Mouse (Mus musculus) right cerebral cortex, postnatal 10 days (tissue): Measurements from ENCODE around the gene C1rl.
"Not testable (repeated sequence)": the region's sequence is repeated elsewhere in the genome, so short reads cannot be mapped to it uniquely, and the experiment has no call there.

Source experiments
- DNase-seq, 2 experiments: peaks; one replicate each; pipeline ENCODE4 v3.0.0; 2021; ENCODE audit warnings: low spot score in 2 of 2

C1rl gene

GRCm38 (mm10) chr6:124472801-124473200 lies 20.1 kb upstream of the C1rl start:
- peak in 1 of 2 experiments; percentile 58 for DNase-seq

- no peak for DNase-seq
These were observed 18.3 kb upstream of the C1rl start for GRCm38 (mm10) chr6:124474621-124475020.

GRCm38 (mm10) chr6:124475335-124476075 lies 17.4 kb upstream of the C1rl start:
- not testable (repeated sequence) for DNase-seq

- DNase-seq = no peak
These were observed 16.7 kb upstream of the C1rl start for GRCm38 (mm10) chr6:124476216-124476615.

GRCm38 (mm10) chr6:124476796-124477195 lies 16.1 kb upstream of the C1rl start:
- no peak for DNase-seq

- no peak for DNase-seq
These were observed 15.7 kb upstream of the C1rl start for GRCm38 (mm10) chr6:124477221-124477655.

- DNase-seq = no peak
These were observed 14.8 kb upstream of the C1rl start for GRCm38 (mm10) chr6:124477922-124478651.

- DNase-seq = no peak
These were observed 13.9 kb upstream of the C1rl start for GRCm38 (mm10) chr6:124478874-124479572.

GRCm38 (mm10) chr6:124479573-124479930 lies 13.4 kb upstream of the C1rl start:
- no peak for DNase-seq

GRCm38 (mm10) chr6:124480295-124480694 lies 12.6 kb upstream of the C1rl start:
- DNase-seq = no peak

- peak in 1 of 2 experiments; percentile 68 for DNase-seq
These were observed 11.3 kb upstream of the C1rl start for GRCm38 (mm10) chr6:124481571-124481970.

GRCm38 (mm10) chr6:124483831-124484230 lies 9.1 kb upstream of the C1rl start:
- not testable (repeated sequence) for DNase-seq

- no peak for DNase-seq
These were observed 8.1 kb upstream of the C1rl start for GRCm38 (mm10) chr6:124484851-124485250.

GRCm38 (mm10) chr6:124485414-124486144 lies 7.3 kb upstream of the C1rl start:
- DNase-seq = no peak

GRCm38 (mm10) chr6:124487509-124487908 lies 5.4 kb upstream of the C1rl start:
- no peak for DNase-seq

- no peak for DNase-seq
These were observed 4.0 kb upstream of the C1rl start for GRCm38 (mm10) chr6:124488952-124489351.

GRCm38 (mm10) chr6:124491427-124491826 lies 1.5 kb upstream of the C1rl start:
- no peak for DNase-seq

- no peak for DNase-seq
These were observed 973 bp downstream of the C1rl start for GRCm38 (mm10) chr6:124493886-124494285.

GRCm38 (mm10) chr6:124496054-124496453 lies 3.1 kb downstream of the C1rl start:
- DNase-seq = no peak

- no peak for DNase-seq
These were observed 7.1 kb downstream of the C1rl start for GRCm38 (mm10) chr6:124499914-124500566.

GRCm38 (mm10) chr6:124501473-124501872 lies 8.6 kb downstream of the C1rl start:
- no peak for DNase-seq
